Mouse (Mus musculus): ENCODE measurements around the gene Usb1. TPM values are rescaled to one million over a fixed set of nuclear protein-coding genes. Genes with fewer than 3 reads are reported as not detected.
A peak's percentile ranks its signal among the peaks of the same experiment; 100 is the strongest.

The Usb1 gene
- polyA plus RNA-seq, 1 experiment from 2014 or later, result 42.9 TPM

DNA sequence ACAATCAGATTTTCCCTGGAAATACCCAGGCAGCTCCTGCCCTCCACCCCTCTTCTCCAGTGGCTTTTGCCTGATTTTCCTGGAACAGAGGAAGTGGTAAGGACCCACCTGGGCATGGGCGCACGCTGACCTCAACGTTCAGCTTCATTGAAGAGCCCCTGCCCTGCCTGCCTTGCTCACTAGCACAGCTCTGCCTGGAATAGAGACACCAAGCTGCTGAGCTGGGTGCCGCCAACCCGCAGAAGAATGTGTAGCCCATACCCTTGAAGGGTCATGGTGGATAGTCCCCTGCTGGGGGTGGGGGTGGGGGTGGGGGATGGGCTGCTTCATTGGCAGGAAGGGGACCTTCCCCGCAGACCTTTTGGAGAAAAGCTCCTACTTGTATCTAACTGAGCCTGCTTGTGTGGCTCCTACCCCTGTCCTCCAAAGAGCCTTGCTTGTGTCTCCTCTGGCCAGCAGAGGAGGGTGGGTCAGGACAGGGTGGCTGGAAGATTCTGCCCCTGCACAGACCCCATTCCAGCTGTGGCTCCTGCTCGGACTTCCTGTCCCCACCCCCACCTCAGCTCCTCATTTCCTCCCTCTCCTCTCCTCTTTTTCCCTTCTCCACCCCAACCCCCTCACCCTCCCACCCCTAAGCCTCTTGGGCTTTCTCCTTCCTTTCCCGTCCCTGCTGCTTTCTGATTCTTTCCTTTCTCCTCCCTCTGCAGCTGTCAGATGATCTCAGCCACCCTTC is 63.3 kb downstream of the Usb1 start:
- Histone ChIP-seq H3K4me3 (replicated peaks; ENCODE audit: low read depth, low read length) (no peak overlapping the region), H3K36me3 (ENCODE audit: insufficient read depth, low read length) (no peaks in the 10 kb centered on the region), H3K27ac (peak overlapping the region; percentile 50; the same call in 1 of the 2 replicates), H3K4me1 (replicated peaks; ENCODE audit: insufficient read depth, low read length) (peaks cover 19% of the 10 kb centered on the region; the same call in 1 of the 2 replicates), H3K4me2 (ENCODE audit: low read length) (peak overlapping the region; percentile 5; the same call in 1 of the 2 replicates), H3K9ac (ENCODE audit: low read depth, low read length) (0 out of 2 replicates have a peak overlapping the region, but pooled peaks have one; percentile 8), H3K27me3 (ENCODE audit: insufficient read depth, low read length) (no peaks in the 10 kb centered on the region), H3K9me3 (replicated peaks; ENCODE audit: low read length) (no peaks in the 10 kb centered on the region)
- ATAC-seq (replicated peaks; ENCODE audit: low FRiP score, low read depth) (peak; percentile 40; the same call in 1 of the 2 replicates), DNase-seq (ENCODE audit: low spot score) (peak; percentile 32)
- no peak for TF ChIP-seq CTCF (IDR thresholded peaks at IDR 0.05; ENCODE audit: low read depth)
- WGBS, result 22% methylated on average over 8 of the region's 8 CpGs

DNA sequence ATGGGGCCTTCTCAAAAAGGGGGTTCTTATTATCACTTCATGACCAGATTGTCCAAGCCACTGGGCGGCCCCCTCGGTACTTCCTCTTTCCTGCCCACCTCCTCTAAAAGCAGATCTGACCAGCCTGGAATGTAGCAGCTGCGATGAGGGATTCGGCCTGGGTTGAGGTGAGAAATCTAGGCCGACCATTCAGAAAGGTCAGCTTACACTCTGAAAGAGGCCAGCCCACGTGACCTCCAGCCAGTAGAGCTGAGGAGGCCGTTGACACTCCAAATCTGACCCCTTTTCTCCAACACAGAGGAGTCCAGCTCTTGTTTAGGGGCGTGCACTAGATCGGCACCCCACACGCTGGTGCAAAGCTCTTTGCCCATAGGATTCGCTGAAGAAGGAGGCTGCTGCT is 64.7 kb downstream of the Usb1 start:
- H3K4me1 ChIP-seq (replicated peaks; ENCODE audit: insufficient read depth, low read length), result peaks cover 12% of the 10 kb centered on the region; the same call in 1 of the 2 replicates
- H3K27ac ChIP-seq, result no peak overlapping the region
- H3K9me3 ChIP-seq (replicated peaks; ENCODE audit: low read length), result no peaks in the 10 kb centered on the region
- H3K4me3 ChIP-seq (replicated peaks; ENCODE audit: low read depth, low read length), result no peak overlapping the region
- DNase-seq (ENCODE audit: low spot score) (no peak), ATAC-seq (replicated peaks; ENCODE audit: low FRiP score, low read depth) (no peak)
- 39% methylated on average over 11 of the region's 11 CpGs for WGBS
- no peaks in the 10 kb centered on the region for H3K27me3 ChIP-seq (ENCODE audit: insufficient read depth, low read length)
- no peaks in the 10 kb centered on the region for H3K36me3 ChIP-seq (ENCODE audit: insufficient read depth, low read length)
- TF ChIP-seq CTCF (IDR thresholded peaks at IDR 0.05; ENCODE audit: low read depth), result no peak
- H3K4me2 ChIP-seq (ENCODE audit: low read length), result no peak overlapping the region
- no peak overlapping the region for H3K9ac ChIP-seq (ENCODE audit: low read depth, low read length)

Other genes starting within 250 kb of the Usb1 start
- 41.2 and 46.2 TPM in 2 replicates for gene Kifc3, start 129.5 kb upstream of the Usb1 start, polyA plus RNA-seq (2015; fragmentation: Nextera tagmentation; extraction: Ambion mirVana)
- 1.0 and 2.1 TPM in 2 replicates for gene Cngb1, start 25.7 kb upstream of the Usb1 start, polyA plus RNA-seq (2015; fragmentation: Nextera tagmentation; extraction: Ambion mirVana)
- gene Tepp, start 21.7 kb upstream of the Usb1 start, polyA plus RNA-seq (2015; fragmentation: Nextera tagmentation; extraction: Ambion mirVana), result 0.30 TPM in 1 of 2 replicates, not detected in the other
- 6.3 and 6.6 TPM in 2 replicates for gene Zfp319, start 334 bp upstream of the Usb1 start, polyA plus RNA-seq (2015; fragmentation: Nextera tagmentation; extraction: Ambion mirVana)
- gene Mmp15, start 20.0 kb downstream of the Usb1 start, polyA plus RNA-seq (2015; fragmentation: Nextera tagmentation; extraction: Ambion mirVana), result 5.0 and 5.8 TPM in 2 replicates
- gene Cfap20, start 102.6 kb downstream of the Usb1 start, polyA plus RNA-seq (2015; fragmentation: Nextera tagmentation; extraction: Ambion mirVana), result 126 and 129 TPM in 2 replicates
- 9.5 and 11.2 TPM in 2 replicates for gene Csnk2a2, start 157.8 kb downstream of the Usb1 start, polyA plus RNA-seq (2015; fragmentation: Nextera tagmentation; extraction: Ambion mirVana)
- 1.5 and 2.2 TPM in 2 replicates for gene Ccdc113, start 201.8 kb downstream of the Usb1 start, polyA plus RNA-seq (2015; fragmentation: Nextera tagmentation; extraction: Ambion mirVana)
- gene Prss54, start 244.1 kb downstream of the Usb1 start, polyA plus RNA-seq (2015; fragmentation: Nextera tagmentation; extraction: Ambion mirVana), result not detected in 2 replicates